Comparison of ENCODE assay signal across 17 mouse cellular contexts in the genomic region with DNA sequence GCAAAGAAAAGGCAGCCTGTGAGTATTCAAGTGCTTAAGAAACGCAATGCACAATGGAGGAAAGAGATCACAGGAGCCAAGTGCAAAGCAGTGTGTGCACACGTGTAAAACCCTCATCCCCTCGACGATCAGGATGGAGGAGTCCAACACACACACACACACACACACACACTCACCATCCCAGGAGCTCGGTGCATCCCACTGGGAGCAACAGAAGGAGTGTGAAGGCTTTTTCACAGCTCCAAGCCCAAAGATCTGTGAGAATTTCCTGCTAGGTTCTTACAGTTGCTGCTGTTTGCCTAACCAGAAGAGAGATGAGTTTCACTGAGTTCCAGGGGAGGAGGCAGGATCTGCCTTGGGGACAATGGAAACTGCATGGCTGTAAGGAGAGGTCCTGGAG. TPM values are rescaled to one million over a fixed set of nuclear protein-coding genes. Genes with fewer than 3 reads are reported as not detected.
DNase-seq lines count a peak whose midpoint lies in the region; ATAC-seq and TF ChIP-seq lines count a peak whose summit lies in the region.
"Had no signal": no experiment of that assay in that cellular context is flagged by ENCODE, and none has a peak within 500 bp of the region (broad histone marks: within the 10 kb centered on the region; RNA-seq: fewer than 3 reads in every experiment).

No protein-coding gene starts in this region.

- TF ChIP-seq CTCF in forebrain, postnatal 0 days (IDR thresholded peaks at IDR 0.05; ENCODE audit: low read depth), result no peak

- ATAC-seq in neural tube, embryonic 13.5 days (ENCODE audit: low read depth), result no peak
- peak; percentile 75 for ATAC-seq in forebrain, postnatal 0 days
- no peak for ATAC-seq in neural tube, embryonic 15.5 days (ENCODE audit: low FRiP score)

- 48% methylated on average over 5 of the region's 5 CpGs for WGBS in neural tube, embryonic 13.5 days
- WGBS in forebrain, postnatal 0 days, result 7% methylated on average over 5 of the region's 5 CpGs
- WGBS in midbrain, embryonic 10.5 days, result 15% methylated on average over 5 of the region's 5 CpGs
- WGBS in neural tube, embryonic 15.5 days, result 48% methylated on average over 5 of the region's 5 CpGs

- H3K27me3 ChIP-seq in neural tube, embryonic 13.5 days, result no peaks in the 10 kb centered on the region
- H3K27me3 ChIP-seq in forebrain, postnatal 0 days (ENCODE audit: insufficient read depth, low read length), result no peaks in the 10 kb centered on the region
- H3K27me3 ChIP-seq in midbrain, embryonic 10.5 days (ENCODE audit: low read depth, poor library complexity, severe bottlenecking), result peaks cover 79% of the 10 kb centered on the region
- no peaks in the 10 kb centered on the region for H3K27me3 ChIP-seq in neural tube, embryonic 15.5 days (replicated peaks)
- H3K27me3 ChIP-seq: embryonic facial prominence, embryonic 15.5 days had no signal

- peaks cover 10% of the 10 kb centered on the region; the same call in 1 of the 2 replicates for H3K36me3 ChIP-seq in neural tube, embryonic 13.5 days
- H3K36me3 ChIP-seq in forebrain, postnatal 0 days (ENCODE audit: insufficient read depth), result no peaks in the 10 kb centered on the region
- peaks cover 1% of the 10 kb centered on the region; the same call in 1 of the 2 replicates for H3K36me3 ChIP-seq in midbrain, embryonic 10.5 days
- no peaks in the 10 kb centered on the region for H3K36me3 ChIP-seq in neural tube, embryonic 15.5 days
- H3K36me3 ChIP-seq: embryonic facial prominence, embryonic 15.5 days had no signal

- H3K4me2 ChIP-seq in neural tube, embryonic 13.5 days, result no peak overlapping the region
- H3K4me2 ChIP-seq in forebrain, postnatal 0 days (ENCODE audit: low read depth), result no peak overlapping the region
- no peak overlapping the region for H3K4me2 ChIP-seq in neural tube, embryonic 15.5 days
- H3K4me2 ChIP-seq: embryonic facial prominence, embryonic 15.5 days; lung, embryonic 14.5 days had no signal

- H3K4me3 ChIP-seq in neural tube, embryonic 13.5 days, result no peak overlapping the region
- no peak overlapping the region for H3K4me3 ChIP-seq in forebrain, postnatal 0 days (ENCODE audit: low read depth, low read length)
- no peak overlapping the region for H3K4me3 ChIP-seq in midbrain, embryonic 10.5 days
- H3K4me3 ChIP-seq in neural tube, embryonic 15.5 days (replicated peaks), result no peak overlapping the region
- H3K4me3 ChIP-seq: embryonic facial prominence, embryonic 15.5 days had no signal

- DNase-seq in neural tube, embryonic 10.5 days (ENCODE audit: extremely low spot score, low spot score), result no peak
- peak; percentile 59 for DNase-seq in forebrain, postnatal 0 days
- peak; percentile 22 for DNase-seq in midbrain, embryonic 10.5 days (ENCODE audit: low spot score)
- no peak for DNase-seq in cerebellum, adult 9-11 months
- no peak for DNase-seq in thymus, postnatal 36 days
- no peak for DNase-seq in gastrocnemius, postnatal 10 days
- DNase-seq: cerebellum, adult 8-10 months; kidney, postnatal 10 days; layer of hippocampus, adult 9-11 months; lung, embryonic 14.5 days; right cerebral cortex, postnatal 25 days; thymus, adult 18-20 months had no signal

- no peaks in the 10 kb centered on the region for H3K9me3 ChIP-seq in neural tube, embryonic 13.5 days
- H3K9me3 ChIP-seq in forebrain, postnatal 0 days (ENCODE audit: low read length), result no peaks in the 10 kb centered on the region
- H3K9me3 ChIP-seq in midbrain, embryonic 10.5 days (replicated peaks), result no peaks in the 10 kb centered on the region
- no peaks in the 10 kb centered on the region for H3K9me3 ChIP-seq in neural tube, embryonic 15.5 days (replicated peaks)
- H3K9me3 ChIP-seq: embryonic facial prominence, embryonic 15.5 days had no signal

- peak overlapping the region; percentile 61 for H3K27ac ChIP-seq in neural tube, embryonic 13.5 days (replicated peaks)
- peak overlapping the region; percentile 68 for H3K27ac ChIP-seq in forebrain, postnatal 0 days (ENCODE audit: low read depth, low read length)
- peak overlapping the region; percentile 69 for H3K27ac ChIP-seq in midbrain, embryonic 10.5 days (replicated peaks)
- peak overlapping the region; percentile 38; the same call in 1 of the 2 replicates for H3K27ac ChIP-seq in neural tube, embryonic 15.5 days (replicated peaks)
- H3K27ac ChIP-seq: embryonic facial prominence, embryonic 15.5 days; macrophage had no signal

- peaks cover 24% of the 10 kb centered on the region for H3K4me1 ChIP-seq in neural tube, embryonic 13.5 days (replicated peaks)
- H3K4me1 ChIP-seq in forebrain, postnatal 0 days (ENCODE audit: insufficient read depth), result peaks cover 6% of the 10 kb centered on the region; the same call in 1 of the 2 replicates
- peaks cover 33% of the 10 kb centered on the region for H3K4me1 ChIP-seq in midbrain, embryonic 10.5 days
- H3K4me1 ChIP-seq in neural tube, embryonic 15.5 days, result peaks cover 23% of the 10 kb centered on the region

- peak overlapping the region; percentile 34 for H3K9ac ChIP-seq in neural tube, embryonic 13.5 days
- H3K9ac ChIP-seq in forebrain, postnatal 0 days, result 0 out of 2 replicates have a peak overlapping the region, but pooled peaks have one; percentile 18
- H3K9ac ChIP-seq in neural tube, embryonic 15.5 days (replicated peaks), result 0 out of 2 replicates have a peak overlapping the region, but pooled peaks have one; percentile 0
- H3K9ac ChIP-seq: embryonic facial prominence, embryonic 15.5 days; lung, embryonic 14.5 days had no signal

RNA-seq across cellular contexts. Expression of a gene that starts 20.9 kb away (rescaled TPM):
- 11.8 and 12.9 TPM in 2 replicates for polyA plus RNA-seq in neural tube, embryonic 13.5 days (2015; fragmentation: Nextera tagmentation; extraction: Ambion mirVana)
- 6.5 and 9.3 TPM in 2 replicates for total RNA-seq in forebrain, postnatal 0 days (2014; rRNA removed)
- polyA plus RNA-seq in forebrain, postnatal 0 days (2015; fragmentation: Nextera tagmentation; extraction: Ambion mirVana), result 7.8 and 11.6 TPM in 2 replicates
- polyA plus RNA-seq in midbrain, embryonic 10.5 days (2016; fragmentation: Nextera tagmentation; extraction: Ambion mirVana), result 8.4 and 12.8 TPM in 2 replicates
- polyA plus RNA-seq in neural tube, embryonic 15.5 days (2015; fragmentation: Nextera tagmentation; extraction: Ambion mirVana), result 12.6 and 13.2 TPM in 2 replicates
- 1 to 10 TPM; 5.7 to 7.8 TPM for total RNA-seq in gastrocnemius, postnatal 10 days (2021)

RNA-seq across cellular contexts. Expression of a gene that starts 35.5 kb away (rescaled TPM):
- 1.3 and 1.4 TPM in 2 replicates for polyA plus RNA-seq in neural tube, embryonic 13.5 days (2015; fragmentation: Nextera tagmentation; extraction: Ambion mirVana)
- 6.2 and 13.1 TPM in 2 replicates for total RNA-seq in forebrain, postnatal 0 days (2014; rRNA removed)
- 0.58 and 1.9 TPM in 2 replicates for polyA plus RNA-seq in forebrain, postnatal 0 days (2015; fragmentation: Nextera tagmentation; extraction: Ambion mirVana)
- polyA plus RNA-seq in midbrain, embryonic 10.5 days (2016; fragmentation: Nextera tagmentation; extraction: Ambion mirVana), result 0.53 TPM in 2 replicates
- 8.6 and 10.0 TPM in 2 replicates for polyA plus RNA-seq in neural tube, embryonic 15.5 days (2015; fragmentation: Nextera tagmentation; extraction: Ambion mirVana)
- total RNA-seq in gastrocnemius, postnatal 10 days (2021), result 1 to 10 TPM; 3.1 to 4.2 TPM
- total RNA-seq: liver, adult 2 months had no signal
- polyA plus RNA-seq: liver, adult 2 months had no signal

Comparison
In these comparisons a context has a peak if more than half of its experiments do, and no peak if none do; other contexts are left out.
1. DNase-seq: peak in forebrain, postnatal 0 days (single experiment) and midbrain, embryonic 10.5 days (single experiment); none in neural tube, embryonic 10.5 days (single experiment), cerebellum, adult 9-11 months (single experiment), thymus, postnatal 36 days (0 of 2) and gastrocnemius, postnatal 10 days (single experiment).
2. Peak in every context shown above with its lines, with median percentiles within 50 percentile points of each other: H3K27ac ChIP-seq and H3K9ac ChIP-seq.